Mouse (Mus musculus) ES-E14 (cell line): ENCODE measurements at regions not wholly inside any gene's neighbourhood (a gene's known extent, or its start where the extent isn't known, plus 50 kb on each side); places are given as distances from the start of the nearest gene placed in this dataset.

Experiments
- DNase-seq: peaks from one replicate; pipeline ENCODE4 v3.0.0-alpha.2; 2013; ENCODE audit warnings: low read depth, low spot score
- H3K27ac ChIP-seq: 2 replicates; pipeline ENCODE4 v1.5.1; 2012; ENCODE audit warnings: low read depth, mild to moderate bottlenecking, low read length, moderate library complexity, mixed read lengths; ENCODE audit not compliant: poor library complexity, insufficient read depth, severe bottlenecking
- H3K36me3 ChIP-seq: 2 replicates; pipeline ENCODE4 v1.6.1; 2012; ENCODE audit warnings: mild to moderate bottlenecking, low read length, moderate library complexity, mixed read lengths; ENCODE audit not compliant: control insufficient read depth, poor library complexity, insufficient read depth, severe bottlenecking
- H3K4me1 ChIP-seq, 2 experiments: fragments of 150-350 bp in 1 of 2; sonication (generic) in 1 of 2; 2 replicates each; pipeline ENCODE4 v1.6.1; 2012; ENCODE audit warnings: low read length in 2 of 2, mild to moderate bottlenecking in 1 of 2, mixed read lengths in 1 of 2; ENCODE audit not compliant: control insufficient read depth in 2 of 2, insufficient read depth in 2 of 2, poor library complexity in 1 of 2
- H3K4me3 ChIP-seq, 2 experiments: fragments of 150-350 bp in 1 of 2; sonication (generic) in 1 of 2; 2 replicates each; pipeline ENCODE4 v1.5.1; 2012; ENCODE audit warnings: low read length in 2 of 2, low read depth in 1 of 2, mild to moderate bottlenecking in 1 of 2, mixed read lengths in 1 of 2; ENCODE audit not compliant: insufficient read depth in 1 of 2, poor library complexity in 1 of 2, severe bottlenecking in 1 of 2
- H3K9ac ChIP-seq: 2 replicates; pipeline ENCODE4 v1.6.1; 2012; ENCODE audit warnings: low read depth, mild to moderate bottlenecking, low read length, mixed read lengths; ENCODE audit not compliant: poor library complexity, insufficient read depth, severe bottlenecking
- H3K9me3 ChIP-seq: fragments of 150-350 bp; sonication (generic); 2 replicates; pipeline ENCODE4 v1.6.1; 2012; ENCODE audit warnings: low read depth, mild to moderate bottlenecking, low read length; ENCODE audit not compliant: control insufficient read depth, insufficient read depth
- CHD2 ChIP-seq: IDR thresholded peaks from 2 replicates; pipeline ENCODE4 v1.6.1; 2014; ENCODE audit warnings: mild to moderate bottlenecking, low read depth, low read length, inconsistent platforms
- HCFC1 ChIP-seq: IDR thresholded peaks from 2 replicates; pipeline ENCODE4 v1.6.1; 2012; ENCODE audit warnings: low read length, inconsistent platforms, borderline replicate concordance; ENCODE audit not compliant: insufficient read depth
- MAFK ChIP-seq: IDR thresholded peaks from 2 replicates; pipeline ENCODE4 v1.6.1; 2014; ENCODE audit warnings: mild to moderate bottlenecking, low read depth, low read length, inconsistent platforms; ENCODE audit not compliant: insufficient read depth
- ZC3H11A ChIP-seq: IDR thresholded peaks from 2 replicates; pipeline ENCODE4 v1.6.1; 2012; ENCODE audit warnings: low read depth, mild to moderate bottlenecking, inconsistent platforms, low read length, borderline replicate concordance
- ZNF384 ChIP-seq: IDR thresholded peaks from 2 replicates; pipeline ENCODE4 v1.6.1; 2012; ENCODE audit warnings: low read depth, low read length, inconsistent platforms
- in situ Hi-C, 2 experiments: fragments of 600-800 bp; cut with MboI; formaldehyde crosslinking; loops; one replicate each; pipeline ENCODE4 v1.15.1; 2025; ENCODE audit warnings: low sequenced_read_pairs in 2 of 2, inconsistent platforms in 1 of 2; ENCODE audit not compliant: unreplicated experiment in 2 of 2

DNA sequence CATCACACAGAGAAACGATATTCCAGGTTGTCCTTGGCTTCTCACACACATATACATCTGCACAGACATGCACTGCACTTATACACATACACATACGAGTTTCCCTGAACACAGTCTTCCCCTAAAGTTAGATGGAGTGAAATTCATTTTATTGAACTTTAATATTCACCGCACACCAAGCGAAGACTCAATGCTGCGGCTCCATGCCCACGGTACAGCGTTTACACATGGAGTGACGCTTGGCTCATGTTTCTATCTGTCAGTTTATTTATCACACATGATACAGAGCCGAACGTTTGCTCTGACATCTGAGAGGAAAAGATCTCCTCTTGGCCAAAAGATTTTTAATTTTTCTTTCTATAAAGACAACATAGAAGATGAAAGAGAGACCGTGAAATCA is 300.6 kb downstream of the Cbln4 start:
- TF ChIP-seq MAFK (no peak), ZNF384 (no peak), ZC3H11A (no peak), CHD2 (no peak), HCFC1 (no peak)
- H3K27ac ChIP-seq: no peak overlapping the region
- H3K4me3 ChIP-seq: no peak overlapping the region
- H3K36me3 ChIP-seq: no peaks in the 10 kb centered on the region
- H3K4me1 ChIP-seq: 0 out of 4 replicates have a peak, but pooled peaks cover 0 to 2% of the 10 kb centered on the region in 2 experiments
- no peak for DNase-seq
- in situ Hi-C loops: no loop called here
- H3K9me3 ChIP-seq: no peaks in the 10 kb centered on the region
- H3K9ac ChIP-seq: no peak overlapping the region

DNA sequence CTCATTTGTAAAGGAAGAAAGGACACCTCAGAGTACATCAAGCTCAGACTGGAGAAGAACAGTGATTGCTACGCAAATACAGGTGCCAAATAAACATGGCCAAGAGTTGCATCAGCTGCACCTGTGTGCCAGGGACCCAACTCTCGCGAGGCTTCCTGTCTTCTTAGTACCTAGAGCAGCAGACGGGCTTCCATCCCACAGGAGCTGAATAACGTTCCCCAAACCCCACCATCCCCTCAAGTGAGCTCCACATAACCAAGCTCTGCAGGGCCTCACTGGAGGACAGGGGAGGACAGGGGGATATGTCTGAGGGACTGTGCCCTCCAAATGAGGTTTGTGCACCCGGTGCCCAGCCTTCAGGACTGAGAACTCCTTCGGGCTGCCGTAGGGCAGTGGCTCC is 305.5 kb downstream of the Cbln4 start:
- DNase-seq: no peak
- no peaks in the 10 kb centered on the region for H3K9me3 ChIP-seq
- TF ChIP-seq CHD2 (no peak), ZC3H11A (no peak), MAFK (no peak), HCFC1 (no peak), ZNF384 (no peak)
- H3K36me3 ChIP-seq: no peaks in the 10 kb centered on the region
- in situ Hi-C loops: no loop called here
- H3K4me1 ChIP-seq: no peaks in the 10 kb centered on the region
- no peak overlapping the region for H3K27ac ChIP-seq
- no peak overlapping the region for H3K4me3 ChIP-seq
- H3K9ac ChIP-seq: no peak overlapping the region

DNA sequence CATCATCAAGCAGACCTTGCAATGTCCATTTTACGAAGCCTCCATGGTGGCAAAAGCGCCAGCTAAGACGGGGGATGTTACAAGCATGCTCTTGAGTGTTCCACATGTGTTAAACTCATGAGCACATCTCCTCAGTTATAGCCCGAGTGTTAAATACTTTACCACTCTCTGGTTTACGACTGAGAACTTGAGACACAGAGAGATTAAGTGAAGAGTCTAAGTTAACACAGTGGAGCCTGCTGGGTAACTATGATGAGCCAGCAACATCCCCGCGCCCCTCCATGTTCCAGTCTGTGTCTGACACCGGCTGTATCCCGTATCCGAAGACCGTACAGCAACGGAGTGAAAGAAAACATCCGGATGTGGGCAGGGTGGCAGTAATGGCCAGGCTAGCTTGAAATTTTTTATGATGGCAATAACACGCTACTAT is 308.2 kb downstream of the Cbln4 start:
- in situ Hi-C loops: no loop called here
- H3K4me1 ChIP-seq: no peaks in the 10 kb centered on the region
- H3K9me3 ChIP-seq: no peaks in the 10 kb centered on the region
- no peak for TF ChIP-seq MAFK
- TF ChIP-seq ZC3H11A: no peak
- no peak for TF ChIP-seq ZNF384
- TF ChIP-seq HCFC1: no peak
- no peak for TF ChIP-seq CHD2
- no peak overlapping the region for H3K27ac ChIP-seq
- no peak overlapping the region for H3K4me3 ChIP-seq
- DNase-seq: no peak
- no peaks in the 10 kb centered on the region for H3K36me3 ChIP-seq
- no peak overlapping the region for H3K9ac ChIP-seq

DNA sequence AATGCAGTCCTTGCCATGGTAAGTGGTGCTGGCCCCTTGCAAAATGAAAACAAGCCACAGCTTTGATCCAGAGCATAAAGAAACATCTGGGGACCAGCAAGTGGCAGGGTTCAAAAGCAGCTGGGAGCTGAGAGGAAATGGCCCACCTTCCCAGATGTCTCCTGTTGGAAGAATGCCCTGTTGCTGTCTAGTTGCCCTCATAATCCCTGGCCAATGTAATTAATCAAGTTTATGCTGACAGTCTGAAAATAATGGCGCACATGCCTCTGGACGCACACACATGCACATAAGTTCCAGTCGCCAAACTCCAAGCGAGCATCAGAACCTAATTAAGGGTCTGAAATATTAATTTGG is 308.7 kb downstream of the Cbln4 start:
- Histone ChIP-seq H3K9me3 (no peaks in the 10 kb centered on the region), H3K27ac (no peak overlapping the region), H3K36me3 (no peaks in the 10 kb centered on the region), H3K4me3 (no peak overlapping the region), H3K9ac (no peak overlapping the region), H3K4me1 (no peaks in the 10 kb centered on the region)
- DNase-seq: no peak
- no peak for TF ChIP-seq CHD2
- no peak for TF ChIP-seq ZNF384
- no peak for TF ChIP-seq MAFK
- no peak for TF ChIP-seq ZC3H11A
- no peak for TF ChIP-seq HCFC1
- in situ Hi-C loops: no loop called here

DNA sequence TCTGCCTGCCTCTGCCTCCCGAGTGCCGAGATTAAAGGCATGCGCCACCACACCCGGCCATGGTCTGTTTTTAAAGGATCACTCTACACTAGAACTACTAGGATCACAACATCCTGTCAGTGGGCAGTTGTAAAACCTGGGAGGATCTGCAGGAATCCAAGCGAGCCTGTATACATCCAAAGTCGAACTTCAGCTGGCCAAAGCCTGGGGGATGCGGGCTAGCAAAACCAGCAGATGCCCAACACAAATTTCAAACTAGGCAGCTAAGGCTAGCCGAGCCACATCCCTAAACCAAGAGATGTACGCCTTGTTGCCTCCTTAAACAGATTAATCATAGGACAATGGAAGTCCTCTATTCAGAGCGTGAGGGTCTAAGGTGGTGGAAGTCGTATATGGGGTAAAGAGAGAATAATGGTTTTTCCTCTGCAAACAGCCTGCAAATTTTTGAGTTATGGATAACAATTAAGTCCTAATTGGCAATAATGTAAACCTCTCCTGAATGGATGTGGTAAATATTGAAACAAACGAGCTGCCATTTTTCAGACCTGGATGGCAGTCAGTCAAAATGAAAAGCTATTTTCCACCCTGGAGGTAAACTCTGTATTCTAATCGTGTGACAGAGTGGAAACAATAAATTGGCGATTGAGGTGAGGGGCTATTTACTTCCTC is 309.2 kb downstream of the Cbln4 start:
- Histone ChIP-seq H3K9ac (no peak overlapping the region), H3K36me3 (no peaks in the 10 kb centered on the region), H3K4me1 (no peaks in the 10 kb centered on the region), H3K27ac (no peak overlapping the region), H3K4me3 (no peak overlapping the region), H3K9me3 (no peaks in the 10 kb centered on the region)
- in situ Hi-C loops: no loop called here
- no peak for DNase-seq
- TF ChIP-seq HCFC1 (no peak), ZC3H11A (no peak), ZNF384 (no peak), CHD2 (no peak), MAFK (no peak)
